Mouse (Mus musculus) liver, embryonic 11.5 days (tissue): ENCODE data around the gene Gm47283. TPM values are rescaled to one million over a fixed set of nuclear protein-coding genes. Genes with fewer than 3 reads are reported as not detected.
"Not testable (repeated sequence)": the region's sequence is repeated elsewhere in the genome, so short reads cannot be mapped to it uniquely, and the experiment has no call there.

Experiments used
- ATAC-seq: fragments of 200-750 bp; cut with Nextera tagmentation; replicated peaks from 2 replicates; pipeline ENCODE4 v1.8.0; 2017; ENCODE audit warnings: moderate number of reproducible peaks, mild to moderate bottlenecking, moderate TSS enrichment, moderate library complexity; ENCODE audit not compliant: low FRiP score
- DNase-seq: peaks from one replicate; pipeline ENCODE4 v3.0.0-alpha.2; 2017; ENCODE audit warnings: low spot score
- H3K27ac ChIP-seq: fragments of 300-500 bp; sonication (generic); 2 replicates; pipeline ENCODE4 v1.5.1; 2014; ENCODE audit warnings: mild to moderate bottlenecking, low read depth, low read length, control low read depth
- H3K27me3 ChIP-seq: fragments of 300-500 bp; sonication (generic); replicated peaks from 2 replicates; pipeline ENCODE4 v1.6.1; 2014; ENCODE audit warnings: low read length, mixed read lengths; ENCODE audit not compliant: control insufficient read depth, insufficient read depth
- H3K36me3 ChIP-seq: fragments of 300-500 bp; sonication (generic); 2 replicates; pipeline ENCODE4 v1.6.1; 2014; ENCODE audit warnings: mild to moderate bottlenecking, low read length, moderate library complexity, mixed read lengths; ENCODE audit not compliant: control insufficient read depth, insufficient read depth
- H3K4me1 ChIP-seq: fragments of 300-500 bp; sonication (generic); replicated peaks from 2 replicates; pipeline ENCODE4 v1.6.1; 2014; ENCODE audit warnings: low read length, mixed read lengths; ENCODE audit not compliant: control insufficient read depth, insufficient read depth
- H3K4me2 ChIP-seq: fragments of 300-500 bp; sonication (generic); 2 replicates; pipeline ENCODE4 v1.6.1; 2014; ENCODE audit warnings: mild to moderate bottlenecking, control low read depth, moderate library complexity
- H3K4me3 ChIP-seq: fragments of 300-500 bp; sonication (generic); 2 replicates; pipeline ENCODE4 v1.5.1; 2014; ENCODE audit warnings: low read depth, low read length, control low read depth
- H3K9ac ChIP-seq: fragments of 300-500 bp; sonication (generic); 2 replicates; pipeline ENCODE4 v1.6.1; 2014; ENCODE audit warnings: low read depth, low read length, control low read depth
- H3K9me3 ChIP-seq: fragments of 300-500 bp; sonication (generic); 2 replicates; pipeline ENCODE4 v1.6.1; 2016; ENCODE audit warnings: low read length, inconsistent platforms, mixed read lengths; ENCODE audit not compliant: control insufficient read depth
- WGBS: fragments of 180-500 bp; shearing (Covaris S2); extraction: QIAGEN DNeasy Blood & Tissue Kit; methylation state at CpG from one replicate; pipeline ENCODE4 v1.1.7; 2014; 5-methylcytosine and 5-hydroxymethylcytosine counted together
- polyA plus RNA-seq: library from polyadenylated mRNA; unstranded; fragments of >200 nt; fragmentation: Nextera tagmentation; extraction: Ambion mirVana; gene quantifications from 2 replicates; pipeline ENCODE4 v1.2.1, GENCODE M21; 2014

The Gm47283 gene
- not detected in 2 replicates for polyA plus RNA-seq

GRCm38 (mm10) chrY:90784438-90784837, at the start of gene Gm47283:
TSS of gene Gm47283 (plus strand) at chrY:90784738.
- H3K27ac ChIP-seq, H3K9me3 ChIP-seq, H3K4me1 ChIP-seq, H3K4me3 ChIP-seq, H3K9ac ChIP-seq, DNase-seq, H3K4me2 ChIP-seq, H3K27me3 ChIP-seq, ATAC-seq, H3K36me3 ChIP-seq: not testable (repeated sequence)
- WGBS = no CpG with 5 or more reads among the region's 48 CpGs

GRCm38 (mm10) chrY:90735181-90735895, 49.2 kb upstream of the Gm47283 start:
- 74% methylated on average over 5 of the region's 5 CpGs for WGBS

GRCm38 (mm10) chrY:90736217-90737000, 48.1 kb upstream of the Gm47283 start:
- H3K4me3 ChIP-seq, H3K27ac ChIP-seq, DNase-seq, H3K9ac ChIP-seq, ATAC-seq, H3K4me1 ChIP-seq, H3K4me2 ChIP-seq, H3K27me3 ChIP-seq: not testable (repeated sequence)
- Histone ChIP-seq H3K9me3 (peaks cover 26% of the 10 kb centered on the region), H3K36me3 (peaks cover 25% of the 10 kb centered on the region)
- WGBS = 70% methylated on average over 6 of the region's 9 CpGs

More at GRCm38 (mm10) chrY:90735181-90735895, 49.2 kb upstream of the Gm47283 start:
- Histone ChIP-seq H3K9me3 (peaks cover 19% of the 10 kb centered on the region), H3K36me3 (peaks cover 19% of the 10 kb centered on the region)
- DNase-seq, H3K9ac ChIP-seq, ATAC-seq, H3K4me1 ChIP-seq, H3K27me3 ChIP-seq, H3K4me2 ChIP-seq, H3K27ac ChIP-seq, H3K4me3 ChIP-seq: not testable (repeated sequence)

GRCm38 (mm10) chrY:90737606-90738430, 46.7 kb upstream of the Gm47283 start:
- H3K4me3 ChIP-seq = no peak overlapping the region
- DNase-seq (no peak), ATAC-seq (no peak)
- no peak overlapping the region for H3K4me2 ChIP-seq
- H3K27me3 ChIP-seq = no peaks in the 10 kb centered on the region
- H3K36me3 ChIP-seq = peaks cover 39% of the 10 kb centered on the region
- no peak overlapping the region for H3K27ac ChIP-seq
- WGBS = 56% methylated on average over 4 of the region's 7 CpGs
- no peaks in the 10 kb centered on the region for H3K4me1 ChIP-seq
- H3K9me3 ChIP-seq = peaks cover 40% of the 10 kb centered on the region
- H3K9ac ChIP-seq = no peak overlapping the region

- Histone ChIP-seq H3K27ac (no peak overlapping the region), H3K4me1 (no peaks in the 10 kb centered on the region), H3K4me2 (no peak overlapping the region), H3K9ac (no peak overlapping the region), H3K9me3 (peaks cover 42% of the 10 kb centered on the region), H3K27me3 (no peaks in the 10 kb centered on the region), H3K4me3 (no peak overlapping the region), H3K36me3 (peaks cover 39% of the 10 kb centered on the region)
- 81% methylated on average over 1 of the region's 1 CpGs for WGBS
- no peak for ATAC-seq
- DNase-seq = no peak
Measured at GRCm38 (mm10) chrY:90738431-90738680, 46.2 kb upstream of the Gm47283 start.

GRCm38 (mm10) chrY:90738841-90739530, 45.6 kb upstream of the Gm47283 start:
- not testable (repeated sequence) for H3K9ac ChIP-seq, H3K4me2 ChIP-seq, H3K27me3 ChIP-seq, H3K4me3 ChIP-seq, H3K4me1 ChIP-seq, H3K27ac ChIP-seq
- Histone ChIP-seq H3K9me3 (peaks cover 42% of the 10 kb centered on the region), H3K36me3 (peaks cover 39% of the 10 kb centered on the region)
- DNase-seq (peak; percentile 88), ATAC-seq (peak; percentile 26)
- 74% methylated on average over 28 of the region's 28 CpGs for WGBS

GRCm38 (mm10) chrY:90739531-90740012, 45.0 kb upstream of the Gm47283 start:
- not testable (repeated sequence) for DNase-seq, H3K27ac ChIP-seq, H3K4me1 ChIP-seq, H3K9ac ChIP-seq, H3K4me2 ChIP-seq, H3K27me3 ChIP-seq, H3K4me3 ChIP-seq
- WGBS = 45% methylated on average over 11 of the region's 11 CpGs
- Histone ChIP-seq H3K36me3 (peaks cover 44% of the 10 kb centered on the region), H3K9me3 (peaks cover 47% of the 10 kb centered on the region)
- peak; percentile 8; the same call in 1 of the 2 replicates for ATAC-seq

- Histone ChIP-seq H3K27me3 (no peaks in the 10 kb centered on the region), H3K4me3 (no peak overlapping the region), H3K36me3 (peaks cover 47% of the 10 kb centered on the region), H3K4me1 (no peaks in the 10 kb centered on the region), H3K4me2 (no peak overlapping the region), H3K27ac (no peak overlapping the region), H3K9ac (no peak overlapping the region), H3K9me3 (peaks cover 47% of the 10 kb centered on the region)
- DNase-seq = peak; percentile 85
- ATAC-seq = peak; percentile 11; the same call in 1 of the 2 replicates
- 45% methylated on average over 14 of the region's 14 CpGs for WGBS
Measured at GRCm38 (mm10) chrY:90740013-90740561, 44.5 kb upstream of the Gm47283 start.
